Mouse (Mus musculus) monocyte, adult 5-6 weeks (primary cell): ENCODE data around the gene Saa3. TPM values are rescaled to one million over a fixed set of nuclear protein-coding genes. Genes with fewer than 3 reads are reported as not detected.
"Not testable (repeated sequence)": the region's sequence is repeated elsewhere in the genome, so short reads cannot be mapped to it uniquely, and the experiment has no call there.

Source experiments
- ATAC-seq: fragments of 153-309, 156-312 bp; replicated peaks from 2 replicates; pipeline ENCODE4 v1.8.0; 2017; ENCODE audit warnings: mild to moderate bottlenecking; ENCODE audit not compliant: low TSS enrichment, insufficient number of reproducible peaks, severe bottlenecking, poor library complexity, low FRiP score
- total RNA-seq: library from RNA; stranded (forward); fragments of 200-1000, 200-491, 200-594 nt; gene quantifications from 3 replicates; pipeline ENCODE4 v1.2.3, GENCODE M21; 2017

Gene Saa3
- not detected in 3 replicates for total RNA-seq

- no peak for ATAC-seq
Measured at GRCm38 (mm10) chr7:46715600-46715999, at the start of gene Saa3. Saa3 (minus strand) TSS chr7:46715700.

GRCm38 (mm10) chr7:46764672-46765071 lies 49.2 kb upstream of the Saa3 start:
- no peak for ATAC-seq

DNA sequence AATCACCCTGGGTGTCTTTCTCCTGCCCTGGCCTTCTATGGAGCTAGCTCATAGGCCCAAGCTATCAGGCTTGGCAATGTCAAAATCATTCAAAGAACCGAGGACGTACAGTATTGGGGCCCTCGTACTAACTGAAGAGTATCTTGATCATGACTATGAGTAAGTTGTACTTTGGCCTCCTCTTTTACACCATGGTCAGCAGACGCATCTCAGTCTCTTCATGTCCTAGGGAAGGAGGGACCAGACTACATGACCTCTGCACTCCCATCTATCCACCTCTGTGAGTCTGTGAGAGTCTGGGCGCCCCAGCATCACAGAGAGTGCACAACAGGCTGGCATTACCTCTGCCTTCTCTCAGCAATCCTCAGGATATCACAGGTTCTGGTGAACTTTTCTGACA lies 47.1 kb upstream of the Saa3 start:
- ATAC-seq = no peak

DNA sequence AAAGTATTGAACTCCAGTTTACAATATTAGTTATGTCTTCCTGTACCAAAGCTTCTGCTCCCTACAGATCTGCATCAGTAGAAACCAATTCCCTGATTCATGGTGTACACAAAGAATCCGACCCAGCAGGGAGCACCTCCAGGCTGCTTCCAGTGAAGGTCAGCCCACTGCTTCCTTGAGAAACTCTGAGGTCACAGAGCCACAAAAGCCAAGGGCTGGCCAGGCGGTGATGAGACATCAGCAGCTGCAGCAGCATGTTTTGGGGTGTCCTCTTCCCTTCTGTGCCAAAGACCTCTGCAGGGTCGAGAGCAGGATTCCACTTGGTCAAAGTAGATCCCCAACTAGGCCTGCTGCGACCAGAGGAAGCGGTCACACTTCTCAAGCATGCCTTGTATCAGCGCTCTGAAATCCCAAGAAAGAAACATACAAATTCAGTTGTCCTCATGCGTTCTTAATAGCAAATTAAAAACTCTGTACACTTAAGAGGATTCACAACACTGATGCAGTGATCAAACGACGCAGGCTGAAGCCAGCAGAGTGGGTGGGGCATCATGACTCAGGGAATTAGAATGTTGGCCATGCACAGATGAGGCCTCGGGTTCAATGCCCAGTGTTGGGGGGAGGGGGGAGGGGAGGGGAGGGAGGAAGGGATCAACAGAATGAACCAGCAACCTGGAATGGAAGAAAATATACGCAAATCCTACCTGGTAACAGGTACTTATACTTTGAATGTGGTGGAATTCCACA lies 45.7 kb upstream of the Saa3 start:
- ATAC-seq = no peak

GRCm38 (mm10) chr7:46751490-46751889 lies 36.0 kb upstream of the Saa3 start, which contains the start of gene Saa2:
Saa2 (plus strand) TSS chr7:46751790.
- no peak for ATAC-seq

DNA sequence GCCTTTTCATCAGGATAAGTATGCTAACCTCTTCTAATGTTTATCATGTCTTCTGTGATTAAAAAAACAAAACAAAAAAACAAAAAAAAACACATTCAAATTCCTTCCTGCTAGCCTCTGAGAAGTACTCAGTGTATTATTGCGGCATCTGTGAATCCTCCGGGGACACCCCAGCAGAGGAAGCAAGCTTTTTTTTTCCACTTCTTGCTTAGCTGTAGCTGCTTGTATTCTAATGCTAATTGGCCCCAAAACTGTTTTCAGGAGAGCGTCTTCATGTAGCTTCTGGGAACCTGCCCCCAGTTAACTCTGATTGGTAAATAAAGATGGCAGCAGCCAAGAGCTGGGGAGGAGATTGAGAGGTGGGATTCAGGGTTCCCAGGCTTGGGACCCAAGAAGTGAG lies 33.0 kb upstream of the Saa3 start:
- ATAC-seq = no peak

GRCm38 (mm10) chr7:46746381-46746780 lies 30.9 kb upstream of the Saa3 start:
- ATAC-seq = no peak

DNA sequence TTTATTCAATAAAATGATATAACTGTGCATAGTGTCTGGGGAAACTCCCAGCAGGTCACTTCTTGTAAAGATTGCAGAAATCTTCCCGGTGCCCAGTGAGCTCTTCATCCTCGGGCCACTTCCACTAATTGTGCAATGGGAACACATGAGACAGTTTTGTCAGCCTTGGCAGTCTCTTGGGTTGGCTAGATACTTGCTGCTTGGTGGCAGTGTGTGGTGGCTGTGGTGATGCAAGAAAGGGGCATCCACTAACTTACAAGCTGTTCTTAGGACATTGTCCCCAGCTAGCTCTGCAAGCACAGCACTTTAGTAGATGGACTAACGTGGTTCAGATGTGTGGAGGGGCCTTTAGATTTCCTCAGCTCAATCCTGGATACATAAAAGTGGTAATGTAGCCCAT lies 30.3 kb upstream of the Saa3 start:
- ATAC-seq = no peak

GRCm38 (mm10) chr7:46742880-46743279 lies 27.4 kb upstream of the Saa3 start, which contains the start of gene Saa1:
Saa1 (minus strand) TSS chr7:46742980.
- not testable (repeated sequence) for ATAC-seq

DNA sequence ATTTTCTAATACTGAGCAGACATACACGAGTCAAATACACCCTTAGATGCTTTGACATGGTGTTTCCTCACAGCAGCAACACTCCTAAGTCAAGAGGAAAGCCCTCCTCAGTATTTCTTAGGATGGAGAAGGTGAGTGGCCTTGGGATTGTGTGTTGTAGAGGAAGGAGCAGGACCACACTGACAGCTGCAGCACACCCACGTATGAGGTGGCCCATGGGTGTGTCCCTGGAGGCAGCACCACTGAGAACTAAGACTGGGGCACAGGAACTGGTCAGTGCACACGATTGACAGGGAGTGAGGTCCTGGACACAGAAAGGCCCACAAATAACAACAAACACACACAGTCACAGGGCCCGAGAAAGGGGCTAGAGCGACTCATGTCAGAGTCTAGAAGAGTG lies 24.5 kb upstream of the Saa3 start:
- ATAC-seq = not testable (repeated sequence)

- ATAC-seq = no peak
Measured at GRCm38 (mm10) chr7:46738561-46739460, 23.3 kb upstream of the Saa3 start.

DNA sequence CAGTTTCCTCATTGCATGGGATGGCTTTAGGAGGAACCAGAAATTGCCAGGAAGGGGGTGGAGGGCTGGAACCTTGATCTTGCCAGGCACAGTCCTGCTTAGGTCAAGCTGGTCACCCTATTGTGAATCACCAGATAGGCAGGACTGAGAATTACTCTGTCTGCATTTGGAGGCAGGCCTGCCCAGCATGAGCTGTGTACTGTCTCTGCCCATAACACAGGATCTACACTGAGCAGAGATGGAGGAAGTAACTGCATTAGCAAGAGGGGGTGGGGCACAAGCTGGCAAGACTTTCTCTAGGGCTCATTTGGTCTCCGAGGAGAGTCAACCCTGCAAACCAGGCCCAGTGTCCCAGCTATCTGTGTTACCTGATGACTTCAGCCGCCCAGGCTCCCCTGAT lies 19.5 kb upstream of the Saa3 start:
- no peak for ATAC-seq

GRCm38 (mm10) chr7:46732458-46732857 lies 17.0 kb upstream of the Saa3 start, which contains the start of gene Saa4:
Saa4 (minus strand) TSS chr7:46732603.
- ATAC-seq = no peak

DNA sequence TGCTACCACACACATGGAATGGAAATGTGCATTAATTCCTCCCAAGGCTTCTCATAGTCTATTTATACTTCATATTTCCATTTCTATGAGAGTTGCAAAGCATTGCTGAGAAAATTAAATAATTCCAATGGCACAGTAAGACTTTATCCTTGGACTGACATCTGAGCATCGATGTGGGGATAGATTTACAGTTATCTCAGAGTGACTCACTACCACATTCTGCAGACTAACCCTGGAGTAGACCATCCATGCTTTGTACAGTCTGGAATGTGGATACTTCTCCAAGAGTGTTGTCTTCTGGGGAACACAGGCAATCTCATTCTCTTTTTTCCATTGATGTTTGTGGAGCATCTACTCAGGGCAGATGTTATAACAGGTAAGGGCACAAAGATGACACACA lies 12.1 kb upstream of the Saa3 start:
- ATAC-seq = no peak

DNA sequence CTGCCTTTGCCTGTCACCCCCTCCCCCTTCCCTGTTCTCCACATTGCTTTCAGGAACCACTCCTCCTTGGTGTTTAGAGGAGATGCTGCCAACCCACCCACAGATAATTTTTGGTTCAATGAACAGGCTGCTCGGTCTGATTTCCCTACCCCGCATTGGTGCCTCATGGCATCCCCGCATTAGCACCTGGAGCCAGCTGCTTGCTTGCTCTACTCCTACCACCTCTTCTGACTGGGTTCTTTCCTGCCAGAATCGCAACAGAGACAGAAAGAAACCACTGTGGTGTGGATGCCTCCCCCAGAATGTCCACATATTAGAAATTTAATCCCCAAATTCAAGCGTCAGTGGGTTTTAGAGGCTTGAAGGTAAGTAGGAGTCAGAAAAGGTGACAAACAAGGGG lies 8.9 kb upstream of the Saa3 start:
- no peak for ATAC-seq

DNA sequence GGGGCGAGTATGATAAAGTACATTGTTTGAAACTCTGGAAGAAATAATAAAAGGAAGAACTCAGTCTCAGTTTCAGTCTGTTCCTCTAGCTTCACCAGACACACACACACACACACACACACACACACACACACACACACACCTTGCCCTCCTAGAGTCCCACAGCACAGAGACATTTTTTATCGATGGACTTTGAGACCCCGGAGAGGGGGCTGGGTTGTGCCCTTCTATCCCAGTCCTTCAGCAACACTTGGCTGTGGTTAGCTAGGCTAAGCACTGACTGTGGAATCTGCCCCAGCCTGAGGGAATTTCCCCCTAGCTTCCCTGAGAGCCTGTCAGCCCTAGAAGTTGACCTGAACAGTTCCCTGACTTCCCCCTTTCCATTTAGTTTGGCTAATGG lies 8.3 kb upstream of the Saa3 start:
- no peak for ATAC-seq

DNA sequence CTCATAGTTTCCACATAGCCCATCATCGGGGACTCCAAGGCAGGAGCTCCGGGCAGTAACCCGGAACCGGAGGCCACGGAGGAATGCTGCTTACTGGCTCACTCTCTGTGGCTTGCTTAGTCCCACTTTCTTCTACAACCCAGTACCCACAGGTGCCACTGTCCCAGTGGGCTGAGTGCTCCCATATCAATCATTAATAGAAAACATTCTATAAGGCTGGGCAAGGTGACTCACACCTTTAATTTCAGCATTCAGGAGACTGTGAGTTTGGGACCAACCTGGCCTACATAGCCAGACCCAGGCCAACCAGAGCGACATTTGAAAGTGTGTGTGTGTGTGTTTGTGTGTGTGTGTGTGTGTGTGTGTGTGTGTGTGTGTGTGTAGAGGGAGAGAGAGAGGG lies 7.9 kb upstream of the Saa3 start:
- ATAC-seq = no peak

DNA sequence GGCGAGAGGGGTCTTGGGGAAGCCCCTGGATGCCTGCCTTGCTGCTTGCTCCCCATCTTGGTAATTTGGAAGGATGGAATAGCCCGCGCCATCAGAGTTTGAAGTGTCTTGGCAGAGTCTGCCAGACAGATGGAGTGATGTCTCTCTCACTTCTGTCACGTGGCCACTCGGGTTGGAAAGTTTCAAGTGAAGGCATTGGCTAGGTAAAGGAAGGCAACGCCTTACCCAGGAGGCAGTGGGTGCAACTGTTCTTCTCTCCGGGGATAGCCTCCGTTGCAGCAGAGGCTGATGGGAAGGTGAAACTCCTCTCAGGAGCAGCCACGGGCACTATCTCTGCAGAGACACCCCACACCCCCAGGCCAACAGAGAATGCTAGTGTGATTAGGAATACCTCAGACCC lies 5.0 kb upstream of the Saa3 start:
- no peak for ATAC-seq

DNA sequence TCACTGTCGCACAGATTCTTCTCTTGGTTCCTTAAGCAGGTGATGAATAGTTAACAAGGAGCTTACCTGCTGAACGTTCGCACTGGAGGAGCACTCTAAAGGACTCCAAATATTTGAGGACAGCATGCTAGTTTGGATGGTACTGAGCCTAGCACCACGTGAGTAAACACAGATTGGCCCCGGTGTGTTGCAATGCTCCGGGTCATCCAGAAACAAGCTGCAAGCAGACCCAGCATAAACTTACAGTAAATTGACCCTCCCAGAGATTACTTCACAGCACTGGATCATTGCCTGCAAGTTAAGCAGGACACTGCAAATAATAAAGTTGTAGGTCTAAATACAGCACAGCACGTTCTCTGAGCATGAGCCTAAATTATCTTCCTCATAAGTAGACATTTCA lies 4.0 kb upstream of the Saa3 start:
- ATAC-seq = no peak
